Mouse (Mus musculus) monocyte, adult 5-6 weeks (primary cell): Measurements from ENCODE around the gene Tnfaip8l2. TPM values are rescaled to one million over a fixed set of nuclear protein-coding genes. Genes with fewer than 3 reads are reported as not detected.
"Not testable (repeated sequence)": the region's sequence is repeated elsewhere in the genome, so short reads cannot be mapped to it uniquely, and the experiment has no call there.

Experiments
- ATAC-seq: fragments of 153-309, 156-312 bp; replicated peaks from 2 replicates; pipeline ENCODE4 v1.8.0; 2017; ENCODE audit warnings: mild to moderate bottlenecking; ENCODE audit not compliant: low TSS enrichment, insufficient number of reproducible peaks, severe bottlenecking, poor library complexity, low FRiP score
- total RNA-seq: library from RNA; stranded (forward); fragments of 200-1000, 200-491, 200-594 nt; gene quantifications from 3 replicates; pipeline ENCODE4 v1.2.3, GENCODE M21; 2017

Tnfaip8l2 gene
- total RNA-seq, 1 experiment from 2014 or later, result 63.2 TPM

GRCm38 (mm10) chr3:95161618-95162344 lies 19.6 kb upstream of the Tnfaip8l2 start:
- no peak for ATAC-seq

GRCm38 (mm10) chr3:95161041-95161551 lies 18.9 kb upstream of the Tnfaip8l2 start:
- ATAC-seq, result no peak

DNA sequence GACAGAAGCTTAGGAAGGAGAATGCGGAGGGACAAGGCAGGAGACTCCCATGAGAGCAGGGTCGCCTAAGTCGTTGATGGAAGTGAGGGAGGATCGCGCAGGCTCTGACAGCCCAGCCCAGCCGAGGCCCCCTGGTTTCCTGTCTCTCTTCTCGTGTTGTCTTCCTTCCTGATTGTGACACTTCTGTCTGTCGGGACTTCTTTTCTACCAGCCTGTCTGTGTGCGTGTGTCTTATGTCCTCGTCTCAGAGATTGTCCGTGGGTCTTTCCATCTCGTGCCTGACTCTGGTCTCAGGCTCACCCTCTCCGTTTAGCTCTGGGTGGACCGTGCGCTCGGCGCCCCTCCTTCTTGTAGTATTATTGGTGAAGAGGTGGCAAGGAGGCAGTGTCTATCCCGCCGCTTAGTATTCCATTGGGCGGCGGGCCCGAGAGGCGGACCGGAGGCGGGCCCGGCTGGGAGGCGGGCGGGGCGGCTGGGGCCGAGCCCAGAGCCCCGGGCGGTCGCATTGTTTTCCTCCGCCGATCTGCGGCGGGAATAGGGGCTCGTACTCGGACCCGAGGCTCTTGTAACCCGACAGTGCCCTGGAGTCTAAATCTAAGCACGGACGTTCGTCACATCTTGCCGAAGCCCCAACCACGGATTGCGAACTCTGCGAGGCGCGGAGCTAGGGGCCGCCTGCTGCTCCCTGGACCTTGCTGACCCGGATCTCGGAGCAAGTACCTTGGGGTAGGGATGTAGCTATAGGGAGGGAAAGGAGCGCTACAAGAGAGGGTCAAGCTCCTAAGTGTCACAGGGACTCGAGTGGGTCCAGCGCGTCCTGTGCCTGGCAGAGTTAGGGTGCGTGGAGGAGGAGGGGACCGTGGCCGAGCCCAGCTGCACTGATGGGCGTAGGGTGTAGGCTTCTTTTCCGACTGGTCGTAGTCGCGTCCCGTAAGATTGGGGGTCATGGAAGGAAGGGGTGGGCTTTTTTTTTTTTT lies 18.1 kb upstream of the Tnfaip8l2 start, which contains the start of gene Sema6c:
Gene Sema6c (plus strand): TSS at position 471 of the 977 bp plus-strand sequence.
- peak; percentile 99 for ATAC-seq

DNA sequence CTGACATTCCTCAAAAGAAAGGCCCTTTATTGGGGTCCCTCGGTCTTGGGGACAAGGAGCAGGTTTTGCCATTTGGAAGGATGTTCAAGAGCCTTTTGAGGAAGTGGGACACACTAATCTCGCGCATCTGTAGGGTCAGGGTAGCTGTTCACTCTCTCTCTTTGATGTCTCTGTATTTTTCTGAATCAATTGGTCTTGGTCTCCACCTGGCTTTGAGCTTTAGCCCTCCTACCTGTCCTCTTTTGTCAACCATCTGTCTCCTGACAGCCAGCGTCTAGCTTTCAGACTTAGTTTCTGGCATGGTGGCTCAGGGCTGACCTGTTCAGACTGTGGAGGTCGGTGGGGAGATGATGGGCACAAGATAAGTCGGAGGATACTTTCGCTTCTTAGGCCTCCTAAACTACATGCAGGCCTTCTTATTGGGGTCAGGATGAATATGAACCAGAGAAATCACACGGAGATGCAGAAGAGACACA lies 17.4 kb upstream of the Tnfaip8l2 start:
- ATAC-seq, result no peak

- peak; percentile 93 for ATAC-seq
Observed at GRCm38 (mm10) chr3:95153874-95154273, 11.7 kb upstream of the Tnfaip8l2 start.

DNA sequence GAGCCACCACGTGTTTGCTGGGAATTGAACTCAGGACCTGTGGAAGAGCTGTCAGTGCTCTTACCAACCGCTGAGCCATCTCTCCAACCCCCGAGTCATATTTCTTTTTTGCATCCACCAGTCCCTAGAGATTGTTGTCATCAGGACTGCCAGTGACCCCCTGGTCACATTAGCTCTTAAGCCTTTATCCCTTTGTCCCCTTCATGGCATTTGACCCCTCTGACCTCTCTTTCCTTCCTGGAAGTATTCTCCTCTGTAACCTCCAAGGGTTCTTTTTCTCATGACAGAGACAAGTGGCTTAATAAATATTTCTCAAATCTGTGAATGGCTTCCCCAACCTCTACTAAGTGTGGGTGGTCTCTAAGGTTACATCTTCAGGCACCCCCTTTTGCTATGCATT lies 5.8 kb upstream of the Tnfaip8l2 start:
- ATAC-seq, result no peak

DNA sequence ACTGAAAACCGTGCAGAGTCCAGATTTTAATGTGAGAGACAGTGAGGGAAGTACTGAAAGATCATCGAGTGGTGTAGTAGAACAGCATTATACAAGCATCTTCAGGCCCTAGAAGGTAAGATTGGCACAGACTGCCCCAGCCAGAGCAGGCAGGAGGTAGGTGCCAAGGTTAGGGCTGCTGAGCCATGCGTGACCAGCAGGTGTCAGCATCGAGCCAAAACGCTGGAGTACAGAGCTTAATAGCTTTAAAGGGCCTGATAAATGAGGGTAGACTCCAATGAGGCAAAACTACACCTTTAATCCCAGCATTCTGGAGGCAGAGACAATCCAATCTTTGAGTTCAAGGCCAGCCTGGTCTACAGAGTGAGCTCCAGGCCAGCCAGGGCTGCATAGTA lies 454 bp upstream of the Tnfaip8l2 start:
- ATAC-seq, result peak; percentile 68

- peak; percentile 47 for ATAC-seq
Observed at GRCm38 (mm10) chr3:95141474-95141873, 686 bp downstream of the Tnfaip8l2 start.

DNA sequence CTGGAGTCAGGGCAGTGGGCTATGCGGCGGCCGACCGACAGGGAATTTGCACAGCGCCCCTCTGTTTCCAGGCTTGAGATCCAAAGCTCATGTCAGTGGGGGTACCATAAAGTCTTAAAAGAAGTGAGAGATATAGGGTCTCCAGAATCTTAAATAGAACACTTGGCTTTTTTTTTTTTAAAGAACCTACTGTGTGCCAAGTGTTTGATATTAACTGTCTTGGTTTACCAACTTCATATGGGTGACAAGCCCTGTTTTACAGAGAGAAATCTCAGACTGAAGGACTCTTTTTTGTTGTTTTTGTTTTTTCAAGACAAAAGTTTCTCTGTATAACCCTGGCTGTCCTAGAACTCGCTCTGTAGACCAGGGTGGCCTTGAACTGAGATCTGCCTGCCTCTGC lies 1.4 kb downstream of the Tnfaip8l2 start:
- no peak for ATAC-seq

GRCm38 (mm10) chr3:95140289-95140595 lies 1.9 kb downstream of the Tnfaip8l2 start:
- no peak for ATAC-seq

GRCm38 (mm10) chr3:95139586-95140288 lies 2.4 kb downstream of the Tnfaip8l2 start:
- ATAC-seq, result no peak

DNA sequence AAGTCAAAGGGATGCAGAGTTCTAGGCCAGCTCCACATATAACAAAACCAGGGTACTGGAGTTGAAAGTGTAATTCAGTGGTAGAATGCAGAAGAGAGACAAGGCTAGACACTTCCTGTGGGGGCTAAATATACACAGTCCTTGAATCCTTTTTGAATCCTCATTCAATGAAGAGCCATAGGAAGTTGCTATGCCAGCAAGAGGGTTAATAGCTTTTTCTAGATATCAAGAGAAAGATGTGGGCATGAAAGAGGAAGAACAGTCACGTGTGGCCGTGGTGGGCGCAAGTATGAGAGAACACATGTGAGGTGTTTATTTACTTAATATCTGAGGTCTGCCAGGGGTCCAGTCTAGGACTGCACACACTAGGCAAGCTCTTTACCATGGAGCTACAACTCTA lies 5.8 kb downstream of the Tnfaip8l2 start:
- no peak for ATAC-seq

DNA sequence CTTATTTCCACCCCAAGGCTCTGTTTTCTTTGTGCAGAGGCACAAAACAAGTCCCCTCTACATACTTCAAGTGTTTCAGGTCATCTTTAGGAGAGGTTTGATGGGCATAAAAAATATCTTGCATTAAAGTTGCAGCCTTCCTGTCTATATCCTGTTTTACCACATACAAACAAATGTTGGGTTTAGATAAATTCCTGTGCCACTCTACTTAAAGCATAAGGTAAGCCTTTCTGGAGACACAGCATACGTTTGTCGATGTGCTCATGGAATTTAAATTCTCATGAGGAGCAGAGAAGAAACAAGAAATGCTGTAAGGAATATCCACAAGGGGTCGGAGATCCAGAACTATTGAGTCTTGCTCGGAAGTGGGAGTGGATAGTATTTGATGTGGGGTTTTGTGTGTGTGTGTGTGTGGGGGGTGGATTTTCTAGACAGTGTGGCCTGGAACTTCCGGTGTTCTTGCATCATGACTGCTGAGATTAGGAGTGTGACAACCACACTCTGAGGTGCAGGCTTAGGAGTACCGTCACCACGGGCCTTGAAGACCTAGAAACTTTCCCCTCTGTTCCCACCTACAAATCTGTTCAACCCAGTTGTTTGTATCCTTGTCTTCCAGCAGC lies 6.6 kb downstream of the Tnfaip8l2 start:
- ATAC-seq, result peak; percentile 19; the same call in 1 of the 2 replicates

- ATAC-seq, result no peak
Observed at GRCm38 (mm10) chr3:95135023-95135422, 7.1 kb downstream of the Tnfaip8l2 start.

GRCm38 (mm10) chr3:95134133-95134532 lies 8.0 kb downstream of the Tnfaip8l2 start:
- ATAC-seq, result 0 out of 2 replicates have a peak, but pooled peaks have one; percentile 4

- ATAC-seq, result peak; percentile 93
Observed at GRCm38 (mm10) chr3:95133680-95134101, 8.5 kb downstream of the Tnfaip8l2 start, which contains the start of the genes Scnm1 and Lysmd1. TSS of gene Scnm1 (minus strand) at chr3:95134011. TSS of gene Lysmd1 (plus strand) at chr3:95134088.

DNA sequence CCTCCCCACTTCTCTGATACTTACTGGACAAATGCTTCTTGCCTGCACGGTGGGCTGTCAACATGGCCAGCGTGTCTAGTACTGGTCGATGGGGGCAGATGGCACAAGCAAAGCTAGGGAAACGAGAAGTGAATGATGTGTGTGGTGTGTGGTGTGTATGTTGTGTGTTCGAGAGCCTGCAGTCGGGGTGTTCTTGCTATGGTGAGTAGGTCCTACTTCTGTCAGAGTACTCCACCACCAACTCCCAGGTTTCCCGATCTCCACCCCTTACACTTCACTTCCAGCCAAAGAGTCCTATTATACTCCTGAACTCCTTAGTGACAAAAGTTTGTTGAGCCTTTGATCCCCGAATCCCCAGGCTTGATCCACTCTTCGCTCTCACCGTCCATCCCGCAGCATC lies 9.0 kb downstream of the Tnfaip8l2 start:
- ATAC-seq, result no peak

DNA sequence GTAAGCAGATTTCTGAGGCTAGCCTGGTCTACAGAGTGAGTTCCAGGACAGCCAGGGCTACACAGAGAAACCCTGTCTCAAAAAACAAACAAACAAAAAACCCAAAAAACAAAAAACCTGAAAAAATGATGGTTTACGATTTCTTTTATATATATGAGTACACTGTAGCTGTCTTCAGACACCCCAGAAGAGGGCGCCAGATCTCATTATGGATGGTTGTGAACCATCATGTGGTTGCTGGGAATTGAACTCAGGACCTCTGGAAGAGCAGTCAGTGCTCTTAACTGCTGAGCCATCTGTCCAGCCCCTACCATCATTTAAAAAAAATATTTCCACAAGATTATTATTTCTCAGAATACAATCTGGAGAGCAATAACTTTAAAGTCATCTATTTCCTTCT lies 9.8 kb downstream of the Tnfaip8l2 start:
- ATAC-seq, result not testable (repeated sequence)
